Mouse (Mus musculus) heart, postnatal 36 days (tissue): ENCODE data around the gene Mroh8. TPM values are rescaled to one million over a fixed set of nuclear protein-coding genes. Genes with fewer than 3 reads are reported as not detected.

Experiments
- total RNA-seq, 2 experiments: library from RNA; stranded (reverse); gene quantifications; 2 replicates each; pipeline ENCODE4 v1.2.3; 2021

Mroh8 gene
- total RNA-seq, 2 experiments from 2014 or later, result 0.43 TPM; not detected in 1

Other genes starting within 250 kb of the Mroh8 start
- gene Soga1, start 200.3 kb downstream of the Mroh8 start, total RNA-seq, result 10 to 100 TPM; 11.5 to 13.4 TPM
- gene Tldc2, start 192.5 kb downstream of the Mroh8 start, total RNA-seq, result not detected
- gene Samhd1, start 144.3 kb downstream of the Mroh8 start, total RNA-seq, result 10 to 100 TPM; 21.9 to 29.5 TPM
- 1 to 10 TPM; 1.4 to 2.6 TPM for gene Rbl1, start 75.0 kb downstream of the Mroh8 start, total RNA-seq
- 100 to 1,000 TPM in 1 of 2 experiments, 10 to 100 TPM in 1; 92.5 to 101 TPM for gene Rpn2, start 532 bp downstream of the Mroh8 start, total RNA-seq
- gene Ghrh, start 68.0 kb upstream of the Mroh8 start, total RNA-seq, result not detected
- 10 to 100 TPM; 21.5 to 23.1 TPM for gene Manbal, start 88.0 kb upstream of the Mroh8 start, total RNA-seq
- 1 to 10 TPM; 3.4 to 4.9 TPM for gene Src, start 138.9 kb upstream of the Mroh8 start, total RNA-seq